Mouse (Mus musculus): ENCODE measurements at regions not wholly inside any gene's neighbourhood (a gene's known extent, or its start where the extent isn't known, plus 50 kb on each side); places are given as distances from the start of the nearest gene placed in this dataset.

GRCm38 (mm10) chr17:83088471-83088870 is 126.6 kb upstream of the Pkdcc start:
- Histone ChIP-seq H3K36me3 (ENCODE audit: control insufficient read depth, insufficient read depth, low read length) (no peaks in the 10 kb centered on the region), H3K4me3 (ENCODE audit: insufficient read depth, low read depth, low read length) (no peak overlapping the region), H3K27me3 (replicated peaks; ENCODE audit: control insufficient read depth, insufficient read depth, low read length) (no peaks in the 10 kb centered on the region), H3K4me1 (ENCODE audit: control insufficient read depth, insufficient read depth, low read length) (no peaks in the 10 kb centered on the region), H3K27ac (ENCODE audit: insufficient read depth, low read depth, low read length) (no peak overlapping the region)
- TF ChIP-seq POLR2A (IDR thresholded peaks at IDR 0.05; ENCODE audit: low read depth, low read length) (no peak), CTCF (conservative IDR thresholded peaks at IDR 0.05; ENCODE audit: insufficient read depth, insufficient read length, low read depth, low read length) (no peak)
- 77% methylated on average over 2 of the region's 2 CpGs for WGBS
- no peak for DNase-seq

- no peak for TF ChIP-seq POLR2A (IDR thresholded peaks at IDR 0.05; ENCODE audit: low read depth, low read length)
- TF ChIP-seq CTCF (conservative IDR thresholded peaks at IDR 0.05; ENCODE audit: insufficient read depth, insufficient read length, low read depth, low read length), result no peak
- no peaks in the 10 kb centered on the region for H3K36me3 ChIP-seq (ENCODE audit: control insufficient read depth, insufficient read depth, low read length)
- DNase-seq, result no peak
- WGBS, result 76% methylated on average over 10 of the region's 10 CpGs
- no peaks in the 10 kb centered on the region for H3K4me1 ChIP-seq (ENCODE audit: control insufficient read depth, insufficient read depth, low read length)
- no peak overlapping the region for H3K27ac ChIP-seq (ENCODE audit: insufficient read depth, low read depth, low read length)
- no peak overlapping the region for H3K4me3 ChIP-seq (ENCODE audit: insufficient read depth, low read depth, low read length)
- H3K27me3 ChIP-seq (replicated peaks; ENCODE audit: control insufficient read depth, insufficient read depth, low read length), result no peaks in the 10 kb centered on the region
Measured at GRCm38 (mm10) chr17:83089856-83090692, 125.0 kb upstream of the Pkdcc start.

GRCm38 (mm10) chr17:83093862-83094261 is 121.2 kb upstream of the Pkdcc start:
- Histone ChIP-seq H3K27me3 (replicated peaks; ENCODE audit: control insufficient read depth, insufficient read depth, low read length) (no peaks in the 10 kb centered on the region), H3K4me1 (ENCODE audit: control insufficient read depth, insufficient read depth, low read length) (no peaks in the 10 kb centered on the region), H3K4me3 (ENCODE audit: insufficient read depth, low read depth, low read length) (no peak overlapping the region), H3K36me3 (ENCODE audit: control insufficient read depth, insufficient read depth, low read length) (no peaks in the 10 kb centered on the region), H3K27ac (ENCODE audit: insufficient read depth, low read depth, low read length) (no peak overlapping the region)
- no peak for DNase-seq
- WGBS, result 87% methylated on average over 5 of the region's 5 CpGs
- no peak for TF ChIP-seq CTCF (conservative IDR thresholded peaks at IDR 0.05; ENCODE audit: insufficient read depth, insufficient read length, low read depth, low read length)
- no peak for TF ChIP-seq POLR2A (IDR thresholded peaks at IDR 0.05; ENCODE audit: low read depth, low read length)

- no peak overlapping the region for H3K4me3 ChIP-seq (ENCODE audit: insufficient read depth, low read depth, low read length)
- no peaks in the 10 kb centered on the region for H3K27me3 ChIP-seq (replicated peaks; ENCODE audit: control insufficient read depth, insufficient read depth, low read length)
- no peak overlapping the region for H3K27ac ChIP-seq (ENCODE audit: insufficient read depth, low read depth, low read length)
- no peak for DNase-seq
- 69% methylated on average over 8 of the region's 8 CpGs for WGBS
- TF ChIP-seq CTCF (conservative IDR thresholded peaks at IDR 0.05; ENCODE audit: insufficient read depth, insufficient read length, low read depth, low read length), result no peak
- no peak for TF ChIP-seq POLR2A (IDR thresholded peaks at IDR 0.05; ENCODE audit: low read depth, low read length)
- H3K4me1 ChIP-seq (ENCODE audit: control insufficient read depth, insufficient read depth, low read length), result no peaks in the 10 kb centered on the region
- no peaks in the 10 kb centered on the region for H3K36me3 ChIP-seq (ENCODE audit: control insufficient read depth, insufficient read depth, low read length)
Measured at GRCm38 (mm10) chr17:83096451-83096850, 118.6 kb upstream of the Pkdcc start.

- WGBS, result 88% methylated on average over 16 of the region's 16 CpGs
- no peak for TF ChIP-seq POLR2A (IDR thresholded peaks at IDR 0.05; ENCODE audit: low read depth, low read length)
- no peak for TF ChIP-seq CTCF (conservative IDR thresholded peaks at IDR 0.05; ENCODE audit: insufficient read depth, insufficient read length, low read depth, low read length)
- Histone ChIP-seq H3K27ac (ENCODE audit: insufficient read depth, low read depth, low read length) (no peak overlapping the region), H3K4me3 (ENCODE audit: insufficient read depth, low read depth, low read length) (no peak overlapping the region), H3K4me1 (ENCODE audit: control insufficient read depth, insufficient read depth, low read length) (no peaks in the 10 kb centered on the region), H3K27me3 (replicated peaks; ENCODE audit: control insufficient read depth, insufficient read depth, low read length) (no peaks in the 10 kb centered on the region), H3K36me3 (ENCODE audit: control insufficient read depth, insufficient read depth, low read length) (no peaks in the 10 kb centered on the region)
- no peak for DNase-seq
Measured at GRCm38 (mm10) chr17:83097998-83098397, 117.1 kb upstream of the Pkdcc start.

GRCm38 (mm10) chr17:83098679-83099413 is 116.2 kb upstream of the Pkdcc start:
- H3K27ac ChIP-seq (ENCODE audit: insufficient read depth, low read depth, low read length), result no peak overlapping the region
- WGBS, result 86% methylated on average over 12 of the region's 12 CpGs

GRCm38 (mm10) chr17:83101035-83101434 is 114.1 kb upstream of the Pkdcc start:
- no peaks in the 10 kb centered on the region for H3K36me3 ChIP-seq (ENCODE audit: control insufficient read depth, insufficient read depth, low read length)
- no peaks in the 10 kb centered on the region for H3K4me1 ChIP-seq (ENCODE audit: control insufficient read depth, insufficient read depth, low read length)
- no peak for DNase-seq
- WGBS, result 74% methylated on average over 7 of the region's 7 CpGs
- H3K4me3 ChIP-seq (ENCODE audit: insufficient read depth, low read depth, low read length), result no peak overlapping the region
- TF ChIP-seq POLR2A (IDR thresholded peaks at IDR 0.05; ENCODE audit: low read depth, low read length) (no peak), CTCF (conservative IDR thresholded peaks at IDR 0.05; ENCODE audit: insufficient read depth, insufficient read length, low read depth, low read length) (no peak)
- no peak overlapping the region for H3K27ac ChIP-seq (ENCODE audit: insufficient read depth, low read depth, low read length)
- no peaks in the 10 kb centered on the region for H3K27me3 ChIP-seq (replicated peaks; ENCODE audit: control insufficient read depth, insufficient read depth, low read length)

More at GRCm38 (mm10) chr17:83098679-83099413, 116.2 kb upstream of the Pkdcc start:
- no peaks in the 10 kb centered on the region for H3K4me1 ChIP-seq (ENCODE audit: control insufficient read depth, insufficient read depth, low read length)
- DNase-seq, result no peak
- TF ChIP-seq POLR2A (IDR thresholded peaks at IDR 0.05; ENCODE audit: low read depth, low read length) (no peak), CTCF (conservative IDR thresholded peaks at IDR 0.05; ENCODE audit: insufficient read depth, insufficient read length, low read depth, low read length) (no peak)
- H3K27me3 ChIP-seq (replicated peaks; ENCODE audit: control insufficient read depth, insufficient read depth, low read length), result no peaks in the 10 kb centered on the region
- no peaks in the 10 kb centered on the region for H3K36me3 ChIP-seq (ENCODE audit: control insufficient read depth, insufficient read depth, low read length)
- H3K4me3 ChIP-seq (ENCODE audit: insufficient read depth, low read depth, low read length), result no peak overlapping the region

Measured in kidney, adult 2 months (tissue).